Mouse (Mus musculus) lung, embryonic 14.5 days (tissue): ENCODE measurements around the gene Adprhl1. TPM values are rescaled to one million over a fixed set of nuclear protein-coding genes. Genes with fewer than 3 reads are reported as not detected.

Source experiments
- ATAC-seq: fragments of 200-750 bp; cut with Nextera tagmentation; 2 replicates; pipeline ENCODE4 v1.8.0; 2017; ENCODE audit warnings: mild to moderate bottlenecking, moderate TSS enrichment, moderate library complexity; ENCODE audit not compliant: insufficient read depth
- DNase-seq: peaks from one replicate; pipeline ENCODE4 v3.0.0-alpha.2; 2015
- H3K27ac ChIP-seq: fragments of 300-500 bp; sonication (generic); 2 replicates; pipeline ENCODE4 v1.5.1; 2014; ENCODE audit warnings: low read depth, mild to moderate bottlenecking, moderate library complexity
- H3K27me3 ChIP-seq: fragments of 300-500 bp; sonication (generic); 2 replicates; pipeline ENCODE4 v1.6.1; 2014; ENCODE audit warnings: low read length, control low read depth; ENCODE audit not compliant: insufficient read depth
- H3K36me3 ChIP-seq: fragments of 300-500 bp; sonication (generic); 2 replicates; pipeline ENCODE4 v1.6.1; 2014; ENCODE audit warnings: control low read depth; ENCODE audit not compliant: insufficient read depth
- H3K4me1 ChIP-seq: fragments of 300-500 bp; sonication (generic); 2 replicates; pipeline ENCODE4 v1.6.1; 2014; ENCODE audit warnings: antibody characterized with exemption, control low read depth; ENCODE audit not compliant: insufficient read depth
- H3K4me2 ChIP-seq: fragments of 300-500 bp; sonication (generic); 2 replicates; pipeline ENCODE4 v1.6.1; 2014; ENCODE audit warnings: mild to moderate bottlenecking
- H3K4me3 ChIP-seq: fragments of 300-500 bp; sonication (generic); 2 replicates; pipeline ENCODE4 v1.5.1; 2014; ENCODE audit warnings: low read depth, low read length
- H3K9ac ChIP-seq: fragments of 300-500 bp; sonication (generic); 2 replicates; pipeline ENCODE4 v1.6.1; 2014
- H3K9me3 ChIP-seq: fragments of 300-500 bp; sonication (generic); 2 replicates; pipeline ENCODE4 v1.6.1; 2016; ENCODE audit warnings: low read depth, low read length, control low read depth
- CTCF ChIP-seq: IDR thresholded peaks from 2 replicates; pipeline ENCODE4 v1.5.1; 2016; ENCODE audit warnings: antibody characterized with exemption, low read depth
- WGBS: fragments of 180-500 bp; shearing (Covaris S2); extraction: QIAGEN DNeasy Blood & Tissue Kit; methylation state at CpG from one replicate; pipeline ENCODE4 v1.1.7; 2014; 5-methylcytosine and 5-hydroxymethylcytosine counted together
- polyA plus RNA-seq: library from polyadenylated mRNA; unstranded; fragments of >200 nt; fragmentation: Nextera tagmentation; extraction: Ambion mirVana; gene quantifications from 2 replicates; pipeline ENCODE4 v1.2.1, GENCODE M21; 2014

Gene Adprhl1
- polyA plus RNA-seq: 1.6 TPM in 1 of 2 replicates, not detected in the other

GRCm38 (mm10) chr8:13254019-13254418 is at the start of gene Adprhl1:
Gene Adprhl1, minus strand, starts transcription at chr8:13254162.
- WGBS: 32% methylated on average over 8 of the region's 8 CpGs
- Histone ChIP-seq H3K27me3 (no peaks in the 10 kb centered on the region), H3K9me3 (no peaks in the 10 kb centered on the region), H3K4me1 (no peaks in the 10 kb centered on the region), H3K9ac (no peak within 1 kb of the TSS), H3K36me3 (peaks cover 20% of the 10 kb centered on the region), H3K4me3 (no peak within 1 kb of the TSS), H3K4me2 (no peak within 1 kb of the TSS), H3K27ac (no peak within 1 kb of the TSS)
- peak; percentile 78 for DNase-seq
- peak; percentile 82 for TF ChIP-seq CTCF
- peak; percentile 69; the same call in 1 of the 2 replicates for ATAC-seq

GRCm38 (mm10) chr8:13301036-13301435 is 47.1 kb upstream of the Adprhl1 start:
- no peak for ATAC-seq
- Histone ChIP-seq H3K36me3 (peaks cover 71% of the 10 kb centered on the region), H3K4me1 (no peaks in the 10 kb centered on the region), H3K4me2 (no peak overlapping the region), H3K9me3 (peaks cover 3% of the 10 kb centered on the region; the same call in 1 of the 2 replicates), H3K9ac (no peak overlapping the region), H3K27ac (no peak overlapping the region), H3K4me3 (no peak overlapping the region), H3K27me3 (no peaks in the 10 kb centered on the region)
- no peak for TF ChIP-seq CTCF
- 96% methylated on average over 7 of the region's 7 CpGs for WGBS
- no peak for DNase-seq

- Histone ChIP-seq H3K4me1 (no peaks in the 10 kb centered on the region), H3K36me3 (peaks cover 78% of the 10 kb centered on the region), H3K4me2 (no peak overlapping the region), H3K9ac (no peak overlapping the region), H3K27ac (no peak overlapping the region), H3K9me3 (no peaks in the 10 kb centered on the region), H3K27me3 (no peaks in the 10 kb centered on the region), H3K4me3 (no peak overlapping the region)
- ATAC-seq: no peak
- DNase-seq: no peak
- 93% methylated on average over 8 of the region's 8 CpGs for WGBS
- TF ChIP-seq CTCF: no peak
Measured at GRCm38 (mm10) chr8:13299571-13299970, 45.6 kb upstream of the Adprhl1 start.

GRCm38 (mm10) chr8:13293677-13294470 is 39.9 kb upstream of the Adprhl1 start:
- 89% methylated on average over 9 of the region's 9 CpGs for WGBS

GRCm38 (mm10) chr8:13292364-13292763 is 38.4 kb upstream of the Adprhl1 start:
- Histone ChIP-seq H3K9me3 (no peaks in the 10 kb centered on the region), H3K4me1 (0 out of 2 replicates have a peak, but pooled peaks cover 4% of the 10 kb centered on the region), H3K36me3 (peaks cover 49% of the 10 kb centered on the region), H3K4me3 (no peak overlapping the region), H3K27ac (no peak overlapping the region), H3K4me2 (no peak overlapping the region), H3K9ac (no peak overlapping the region), H3K27me3 (no peaks in the 10 kb centered on the region)
- DNase-seq (peak; percentile 87), ATAC-seq (no peak)
- 30% methylated on average over 9 of the region's 9 CpGs for WGBS
- peak; percentile 85 for TF ChIP-seq CTCF

More at GRCm38 (mm10) chr8:13293677-13294470, 39.9 kb upstream of the Adprhl1 start:
- Histone ChIP-seq H3K27ac (no peak overlapping the region), H3K4me3 (no peak overlapping the region), H3K9ac (no peak overlapping the region), H3K27me3 (no peaks in the 10 kb centered on the region), H3K4me1 (0 out of 2 replicates have a peak, but pooled peaks cover 4% of the 10 kb centered on the region), H3K9me3 (no peaks in the 10 kb centered on the region), H3K4me2 (no peak overlapping the region), H3K36me3 (peaks cover 54% of the 10 kb centered on the region)
- ATAC-seq (no peak), DNase-seq (no peak)
- no peak for TF ChIP-seq CTCF

- Histone ChIP-seq H3K4me1 (0 out of 2 replicates have a peak, but pooled peaks cover 4% of the 10 kb centered on the region), H3K27ac (no peak overlapping the region), H3K4me3 (peak overlapping the region; percentile 80), H3K27me3 (no peaks in the 10 kb centered on the region), H3K36me3 (peaks cover 14% of the 10 kb centered on the region), H3K9me3 (no peaks in the 10 kb centered on the region), H3K9ac (peak overlapping the region; percentile 69), H3K4me2 (peak overlapping the region; percentile 93)
- DNase-seq (no peak), ATAC-seq (no peak)
- 3% methylated on average over 6 of the region's 6 CpGs for WGBS
- no peak for TF ChIP-seq CTCF
Measured at GRCm38 (mm10) chr8:13288646-13289045, 34.7 kb upstream of the Adprhl1 start.
